Mouse (Mus musculus): ENCODE data around the gene Astn2.

GRCm38 (mm10) chr4:65765312-65765711 lies 639.1 kb downstream of the Astn2 start:
- TF ChIP-seq CTCF (IDR thresholded peaks at IDR 0.05) (no peak), EP300 (IDR thresholded peaks at IDR 0.05) (no peak)
